Mouse (Mus musculus): ENCODE measurements around the gene Il5. TPM values are rescaled to one million over a fixed set of nuclear protein-coding genes. Genes with fewer than 3 reads are reported as not detected.

Il5 gene
- polyA plus RNA-seq, 1 experiment from 2014 or later: not detected

GRCm38 (mm10) chr11:53773087-53773486 is 52.5 kb downstream of the Il5 start, which contains the start of gene Gm17334:
Gene Gm17334 (minus strand): TSS chr11:53773187.
- 92% methylated on average over 5 of the region's 5 CpGs for WGBS
- H3K4me1 ChIP-seq (replicated peaks; ENCODE audit: control insufficient read depth, insufficient read depth, low read length): peaks cover 6% of the 10 kb centered on the region; the same call in 1 of the 2 replicates
- H3K27me3 ChIP-seq (ENCODE audit: control insufficient read depth, insufficient read depth, low read length): peaks cover 26% of the 10 kb centered on the region
- no peak within 1 kb of the TSS for H3K4me3 ChIP-seq (replicated peaks; ENCODE audit: low read length)
- no peaks in the 10 kb centered on the region for H3K36me3 ChIP-seq (replicated peaks; ENCODE audit: control insufficient read depth, insufficient read depth)
- no peaks in the 10 kb centered on the region for H3K9me3 ChIP-seq (ENCODE audit: control insufficient read depth, low read length)
- H3K9ac ChIP-seq: no peak within 1 kb of the TSS
- H3K4me2 ChIP-seq (replicated peaks): no peak within 1 kb of the TSS
- no peak for DNase-seq (ENCODE audit: low spot score)
- ATAC-seq (ENCODE audit: low FRiP score): no peak
- H3K27ac ChIP-seq: no peak within 1 kb of the TSS

GRCm38 (mm10) chr11:53773641-53774360 is 53.2 kb downstream of the Il5 start:
- ATAC-seq (ENCODE audit: low FRiP score): no peak
- H3K4me2 ChIP-seq (replicated peaks): no peak overlapping the region
- peaks cover 6% of the 10 kb centered on the region; the same call in 1 of the 2 replicates for H3K4me1 ChIP-seq (replicated peaks; ENCODE audit: control insufficient read depth, insufficient read depth, low read length)
- no peak overlapping the region for H3K4me3 ChIP-seq (replicated peaks; ENCODE audit: low read length)
- no peak overlapping the region for H3K27ac ChIP-seq
- DNase-seq (ENCODE audit: low spot score): no peak
- no peaks in the 10 kb centered on the region for H3K36me3 ChIP-seq (replicated peaks; ENCODE audit: control insufficient read depth, insufficient read depth)
- no peak overlapping the region for H3K9ac ChIP-seq
- 93% methylated on average over 16 of the region's 16 CpGs for WGBS
- H3K27me3 ChIP-seq (ENCODE audit: control insufficient read depth, insufficient read depth, low read length): peaks cover 20% of the 10 kb centered on the region
- no peaks in the 10 kb centered on the region for H3K9me3 ChIP-seq (ENCODE audit: control insufficient read depth, low read length)

Small RNA genes within 50 kb of the gene (microRNA-seq; reads per million reads assigned to microRNA genes)
- gene Mir7671: not detected

Other genes with a start within 250 kb of the Il5 start
- 0.36 TPM in 1 of 2 replicates, not detected in the other for gene Gm9945, start 240.6 kb upstream of the Il5 start, polyA plus RNA-seq (2014; fragmentation: Nextera tagmentation; extraction: Ambion mirVana)
- 1.3 and 1.4 TPM in 2 replicates for gene Sowaha, start 240.5 kb upstream of the Il5 start, polyA plus RNA-seq (2014; fragmentation: Nextera tagmentation; extraction: Ambion mirVana)
- 21.6 and 23.7 TPM in 2 replicates for gene Sept8, start 201.5 kb upstream of the Il5 start, polyA plus RNA-seq (2014; fragmentation: Nextera tagmentation; extraction: Ambion mirVana)
- gene Kif3a, start 153.4 kb upstream of the Il5 start, polyA plus RNA-seq (2014; fragmentation: Nextera tagmentation; extraction: Ambion mirVana): 278 and 302 TPM in 2 replicates
- 8.3 and 8.5 TPM in 2 replicates for gene Il4, start 102.1 kb upstream of the Il5 start, polyA plus RNA-seq (2014; fragmentation: Nextera tagmentation; extraction: Ambion mirVana)
- gene Il13, start 86.1 kb upstream of the Il5 start, polyA plus RNA-seq (2014; fragmentation: Nextera tagmentation; extraction: Ambion mirVana): not detected in 2 replicates
- 10.7 and 10.8 TPM in 2 replicates for gene Rad50, start 13.5 kb upstream of the Il5 start, polyA plus RNA-seq (2014; fragmentation: Nextera tagmentation; extraction: Ambion mirVana)
- 2.7 and 3.1 TPM in 2 replicates for gene Irf1, start 49.2 kb downstream of the Il5 start, polyA plus RNA-seq (2014; fragmentation: Nextera tagmentation; extraction: Ambion mirVana)
- gene Gm17334, start 52.4 kb downstream of the Il5 start, polyA plus RNA-seq (2014; fragmentation: Nextera tagmentation; extraction: Ambion mirVana): not detected in 2 replicates
- 0.48 TPM in 1 of 2 replicates, not detected in the other for gene Gm12216, start 138.5 kb downstream of the Il5 start, polyA plus RNA-seq (2014; fragmentation: Nextera tagmentation; extraction: Ambion mirVana)
- 11.9 and 12.9 TPM in 2 replicates for gene Slc22a5, start 170.9 kb downstream of the Il5 start, polyA plus RNA-seq (2014; fragmentation: Nextera tagmentation; extraction: Ambion mirVana)